ENCODE assay signal across 33 mouse cellular contexts in the genomic region with DNA sequence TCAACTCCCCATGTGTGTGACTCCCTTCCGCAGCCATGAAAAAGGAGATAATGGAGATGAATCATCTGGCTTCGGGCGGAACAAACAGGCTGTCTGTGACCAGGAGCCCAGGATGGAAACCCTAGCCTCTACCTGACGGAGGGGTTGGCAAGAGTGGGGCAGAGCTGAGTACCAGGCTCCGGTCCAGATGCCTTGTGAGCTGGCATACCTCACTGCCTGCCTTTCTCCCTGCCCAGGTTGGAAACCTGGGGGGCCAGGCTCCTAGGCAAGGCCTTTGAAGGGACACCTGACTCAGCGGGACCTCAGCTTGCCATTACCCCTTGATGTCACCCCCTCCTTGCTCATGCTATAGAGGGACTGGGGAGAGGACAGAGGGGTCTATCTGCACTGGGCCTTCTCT. TPM values are rescaled to one million over a fixed set of nuclear protein-coding genes. Genes with fewer than 3 reads are reported as not detected.
DNase-seq lines count a peak whose midpoint lies in the region; ATAC-seq and TF ChIP-seq lines count a peak whose summit lies in the region.
"Had no signal": no experiment of that assay in that cellular context is flagged by ENCODE, and none has a peak within 500 bp of the region (broad histone marks: within the 10 kb centered on the region; RNA-seq: fewer than 3 reads in every experiment).

No protein-coding gene starts in this region.

- 0 out of 2 replicates have a peak, but pooled peaks have one; percentile 29 for ATAC-seq in cerebellum, adult (ENCODE audit: insufficient number of reproducible peaks, low FRiP score, low TSS enrichment)
- ATAC-seq: activated CD4-positive, CD25-positive, alpha-beta regulatory T cell, adult 4 months; forebrain, postnatal 0 days; hindbrain, postnatal 0 days had no signal

- 87% methylated on average over 6 of the region's 6 CpGs for WGBS in lung, adult 2 months

- H3K4me3 ChIP-seq in lung, adult 2 months (replicated peaks; ENCODE audit: extremely low read depth, low read depth, low read length): no peak overlapping the region
- H3K4me3 ChIP-seq: embryonic facial prominence, embryonic 10.5 days; embryonic facial prominence, embryonic 15.5 days; forebrain, embryonic 12.5 days; heart, embryonic 10.5 days; heart, embryonic 15.5 days; hindbrain, embryonic 12.5 days; intestine, embryonic 15.5 days; lung, embryonic 15.5 days; myocyte; neural tube, embryonic 12.5 days had no signal

- TF ChIP-seq CTCF in lung, adult 2 months (IDR thresholded peaks at IDR 0.05; ENCODE audit: insufficient read depth, low read length): no peak

- DNase-seq in cerebellum, postnatal 4 days (ENCODE audit: low spot score in 2 of 2): no peak
- DNase-seq in NIH3T3 (ENCODE audit: low read depth): peak; percentile 9
- peak; percentile 66 for DNase-seq in brain, adult 2 months (ENCODE audit: low read depth, low spot score)
- DNase-seq in cerebellum, postnatal 14 days: peak; percentile 54 to 66
- no peak for DNase-seq in lung, adult 2 months
- no peak for DNase-seq in yolk sac, embryonic 10.5 days (ENCODE audit: low spot score)
- no peak for DNase-seq in left cerebral cortex, adult 18-20 months (ENCODE audit: low spot score in 2 of 2)
- DNase-seq: B cell, adult 2 months; forebrain, postnatal 0 days; gastrocnemius, postnatal 14 days; heart, adult 11 months; heart, postnatal 36 days; kidney, adult 9 months; kidney, postnatal 10 days; layer of hippocampus, postnatal 36 days; liver; right cerebral cortex, adult 18-20 months; right cerebral cortex, postnatal 4 days had no signal

- no peak for TF ChIP-seq POLR2A in lung, adult 2 months (IDR thresholded peaks at IDR 0.05; ENCODE audit: borderline replicate concordance, extremely low read depth, low read depth, low read length)

- H3K4me1 ChIP-seq in lung, adult 2 months (ENCODE audit: control insufficient read depth, insufficient read depth, low read length): no peaks in the 10 kb centered on the region
- H3K4me1 ChIP-seq: forebrain, embryonic 12.5 days; heart, embryonic 15.5 days; hindbrain, embryonic 12.5 days; intestine, embryonic 15.5 days; lung, embryonic 15.5 days; neural tube, embryonic 12.5 days had no signal

RNA-seq across cellular contexts. Expression of a gene that starts 12.2 kb away (rescaled TPM):
- polyA plus RNA-seq in lung, adult 2 months (2012; rRNA removed): 4.4 and 6.9 TPM in 2 replicates
- total RNA-seq in left cerebral cortex, adult 18-20 months (2021): under 1 TPM; 0.23 to 0.49 TPM
- total RNA-seq: heart, postnatal 36 days; megakaryocyte progenitor cell, adult 5-6 weeks had no signal
- polyA plus RNA-seq: liver, embryonic 14.5 days had no signal

Comparison
In these comparisons a context has a peak if more than half of its experiments do, and no peak if none do; other contexts are left out.
1. DNase-seq: peak in NIH3T3 (single experiment), brain, adult 2 months (single experiment) and cerebellum, postnatal 14 days (2 of 2); none in cerebellum, postnatal 4 days (0 of 2), lung, adult 2 months (single experiment), yolk sac, embryonic 10.5 days (single experiment) and left cerebral cortex, adult 18-20 months (0 of 2).